Mouse (Mus musculus): ENCODE measurements around the gene Olfr859. TPM values are rescaled to one million over a fixed set of nuclear protein-coding genes. Genes with fewer than 3 reads are reported as not detected.
"Not testable (repeated sequence)": the region's sequence is repeated elsewhere in the genome, so short reads cannot be mapped to it uniquely, and the experiment has no call there.

Gene Olfr859
- total RNA-seq (2021) = not detected
- long read RNA-seq, experiment 1 = 0 reads
- long read RNA-seq, experiment 2 = 0 reads

DNA sequence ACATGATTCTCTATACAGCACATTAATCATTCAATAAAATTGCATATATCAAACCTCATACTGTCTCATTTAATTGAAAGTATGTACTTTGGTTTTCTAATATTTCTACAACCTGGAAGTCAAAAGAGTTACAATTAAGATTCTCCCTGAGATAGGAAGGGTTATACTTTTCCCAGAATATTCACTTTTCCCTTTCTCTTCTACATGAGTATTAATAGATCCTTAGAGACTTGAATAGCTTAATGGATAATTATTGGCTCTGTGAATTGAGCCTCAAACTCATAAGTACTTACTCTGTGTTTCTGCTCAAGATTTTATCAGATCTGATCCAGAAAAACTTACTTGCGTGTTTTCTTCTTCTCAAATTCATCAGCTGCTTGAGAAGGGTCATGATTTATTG lies at the start of gene Olfr859:
Gene Olfr859 (plus strand): TSS at position 301 of the 400 bp plus-strand sequence.
- H3K27ac ChIP-seq; H3K4me3 ChIP-seq; DNase-seq (ENCODE audit: low spot score in 2 of 2): not testable (repeated sequence)

DNA sequence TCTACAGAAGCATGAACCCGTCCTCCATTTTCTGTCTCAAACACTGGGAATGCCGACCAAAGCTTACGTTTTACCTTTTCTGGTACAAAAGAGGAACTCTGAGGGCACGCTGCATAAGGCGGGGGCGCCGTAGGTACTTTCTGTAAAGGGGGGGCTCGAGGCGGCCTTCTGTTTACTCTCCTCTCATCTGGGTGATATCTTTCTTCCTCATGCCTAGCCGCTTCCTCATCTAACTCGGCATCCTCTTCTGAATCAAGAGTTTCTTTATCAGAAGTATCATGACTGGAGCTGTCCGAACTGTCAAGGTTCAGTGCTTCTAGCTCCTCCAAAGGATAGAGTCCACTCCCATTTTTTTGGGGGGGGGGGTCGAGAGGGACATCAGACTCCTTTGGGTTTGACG lies 35.6 kb upstream of the Olfr859 start:
- no peak for TF ChIP-seq CTCF (conservative IDR thresholded peaks at IDR 0.05)
- DNase-seq (ENCODE audit: low spot score in 2 of 2) = no peak
- Histone ChIP-seq H3K27ac (no peak overlapping the region), H3K4me3 (no peak overlapping the region)

GRCm38 (mm10) chr9:19769701-19770100 lies 35.0 kb upstream of the Olfr859 start:
- H3K27ac ChIP-seq = no peak overlapping the region
- TF ChIP-seq CTCF (conservative IDR thresholded peaks at IDR 0.05) = no peak
- H3K4me3 ChIP-seq = no peak overlapping the region
- DNase-seq (ENCODE audit: low spot score in 2 of 2) = no peak

DNA sequence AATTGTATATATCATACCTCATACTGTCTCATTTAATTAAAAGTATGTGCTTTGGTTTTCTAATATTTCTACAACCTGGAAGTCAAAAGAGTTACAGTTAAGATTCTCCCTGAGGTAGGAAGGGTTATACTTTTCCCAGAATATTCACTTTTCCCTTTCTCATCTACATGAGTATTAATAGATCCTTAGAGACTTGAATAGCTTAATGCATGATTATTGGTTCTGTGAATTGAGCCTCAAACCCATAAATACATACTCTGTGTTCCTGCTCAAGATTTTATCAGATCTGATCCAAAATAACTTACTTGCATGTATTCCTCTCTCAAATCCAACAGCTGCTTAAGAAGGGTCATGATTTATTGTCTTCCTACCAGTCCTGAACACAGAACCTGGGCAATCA lies 24.7 kb upstream of the Olfr859 start, which contains the start of gene Olfr58:
Gene Olfr58 (plus strand): TSS at position 301 of the 400 bp plus-strand sequence.
- no peak within 1 kb of the TSS for H3K27ac ChIP-seq
- TF ChIP-seq CTCF (conservative IDR thresholded peaks at IDR 0.05) = no peak
- no peak within 1 kb of the TSS for H3K4me3 ChIP-seq
- DNase-seq (ENCODE audit: low spot score in 2 of 2) = no peak

DNA sequence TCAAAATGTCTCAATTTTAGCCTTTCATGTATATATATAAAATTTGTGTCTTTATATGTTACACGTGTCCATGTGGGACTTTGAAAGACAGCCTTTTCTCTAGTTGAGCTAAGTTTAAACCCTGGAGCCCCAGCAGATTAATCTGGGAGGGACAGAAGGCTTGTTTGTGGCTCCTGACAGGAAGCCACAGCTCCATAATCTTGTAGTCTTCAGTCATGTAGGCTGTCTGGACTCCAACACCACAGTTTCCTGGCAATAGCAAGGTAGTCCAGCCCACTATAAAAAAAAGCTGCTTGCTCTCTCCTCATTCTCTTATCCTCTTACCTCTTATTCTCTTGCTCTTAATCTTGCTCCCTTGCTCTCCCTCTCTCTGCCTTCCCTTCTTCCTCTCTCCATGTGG lies 1.7 kb upstream of the Olfr859 start:
- no peak for TF ChIP-seq CTCF (conservative IDR thresholded peaks at IDR 0.05)
- Histone ChIP-seq H3K27ac (no peak overlapping the region), H3K4me3 (no peak overlapping the region)
- DNase-seq (ENCODE audit: low spot score in 2 of 2) = no peak

- no peak for DNase-seq (ENCODE audit: low spot score in 2 of 2)
- no peak within 1 kb of the TSS for H3K4me3 ChIP-seq
- no peak within 1 kb of the TSS for H3K27ac ChIP-seq
- no peak for TF ChIP-seq CTCF (conservative IDR thresholded peaks at IDR 0.05)
Measured at GRCm38 (mm10) chr9:19849647-19850046, 44.9 kb downstream of the Olfr859 start, which contains the start of gene Olfr860. Olfr860 (minus strand) TSS chr9:19849747.

Other genes starting within 250 kb of the Olfr859 start
- gene Olfr854, start 237.5 kb upstream of the Olfr859 start, total RNA-seq (2021) = not detected
- gene Olfr855, start 222.3 kb upstream of the Olfr859 start, total RNA-seq (2021) = not detected
- gene Zfp317, start 182.8 kb upstream of the Olfr859 start, total RNA-seq (2021) = 10 to 100 TPM; 19.2 to 23.6 TPM
- not detected for gene Olfr857, start 95.5 kb upstream of the Olfr859 start, total RNA-seq (2021)
- not detected for gene Olfr58, start 24.6 kb upstream of the Olfr859 start, total RNA-seq (2021)
- gene Olfr860, start 44.8 kb downstream of the Olfr859 start, total RNA-seq (2021) = not detected
- gene Olfr862, start 83.1 kb downstream of the Olfr859 start, total RNA-seq (2021) = not detected
- not detected for gene Olfr77, start 112.0 kb downstream of the Olfr859 start, total RNA-seq (2021)
- not detected for gene Olfr866, start 223.1 kb downstream of the Olfr859 start, total RNA-seq (2021)